Mouse (Mus musculus) right cerebral cortex, adult 18-20 months (tissue): ENCODE measurements at regions not wholly inside any gene's neighbourhood (a gene's known extent, or its start where the extent isn't known, plus 50 kb on each side); places are given as distances from the start of the nearest gene placed in this dataset.
A peak's percentile ranks its signal among the peaks of the same experiment; 100 is the strongest.

Experiments used
- DNase-seq: peaks from one replicate; pipeline ENCODE4 v3.0.0; 2022; ENCODE audit warnings: mixed read lengths

DNA sequence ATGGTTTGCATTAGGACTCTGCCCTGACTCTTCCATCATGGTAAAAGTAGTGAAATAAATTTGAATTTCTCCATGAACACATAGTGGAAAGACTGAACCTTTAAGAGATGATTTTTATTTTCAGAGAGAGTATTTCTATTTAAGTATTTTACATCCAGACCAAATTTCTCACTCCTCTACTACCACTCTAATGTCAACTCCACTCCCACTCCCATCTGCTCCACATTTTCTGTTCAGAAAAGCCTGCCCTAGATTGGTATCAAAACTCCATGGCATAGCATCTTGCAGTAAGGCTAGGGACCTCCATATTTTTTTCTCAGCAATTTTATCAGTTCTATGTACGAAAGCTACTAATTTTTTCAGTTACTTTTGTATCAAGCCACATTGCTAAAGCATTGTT, 117.4 kb upstream of the Esp38 start:
- peak; percentile 62 for DNase-seq
